Mouse (Mus musculus): ENCODE measurements around the gene Ankrd34c.

DNA sequence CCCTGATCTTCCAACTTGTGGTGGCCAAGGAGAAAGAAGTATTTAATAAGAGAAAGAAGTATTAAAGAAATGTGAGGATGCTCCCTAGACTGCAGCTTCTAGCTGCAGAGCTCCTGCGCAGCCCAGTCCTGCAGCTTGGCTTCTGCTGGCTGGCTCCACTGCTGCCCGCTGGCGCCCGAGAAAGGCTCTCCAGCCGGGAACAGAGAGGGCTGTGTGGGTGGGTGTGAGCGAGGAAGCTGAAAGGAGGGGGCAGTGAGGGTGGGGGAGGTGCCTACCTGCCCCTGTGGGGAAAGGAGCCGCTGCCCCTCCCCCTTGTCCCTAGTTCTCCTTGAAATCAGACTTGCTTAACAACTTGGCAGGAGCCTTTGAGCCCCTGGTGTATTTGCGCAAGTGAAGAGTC is at the start of gene Ankrd34c:
- TF ChIP-seq POLR2A (IDR thresholded peaks at IDR 0.05; ENCODE audit: low read depth, low read length) (no peak), CTCF (IDR thresholded peaks at IDR 0.05; ENCODE audit: extremely low read depth, insufficient read depth, insufficient read length, insufficient replicate concordance) (no peak)
